In genomic region chr6:33937906-33938305, GRCm38 (mm10) we compare ENCODE assay signal across 24 mouse cellular contexts.
DNase-seq lines count a peak whose midpoint lies in the region; ATAC-seq lines count a peak whose summit lies in the region.
"Had no signal": no experiment of that assay in that cellular context is flagged by ENCODE, and none has a peak within 500 bp of the region (broad histone marks: within the 10 kb centered on the region; RNA-seq: fewer than 3 reads in every experiment).

No protein-coding gene starts in this region.

- H3K27ac ChIP-seq in midbrain, embryonic 11.5 days (ENCODE audit: low read depth, low read length), result no peak overlapping the region
- H3K27ac ChIP-seq in midbrain, embryonic 10.5 days (replicated peaks), result no peak overlapping the region
- H3K27ac ChIP-seq: embryonic facial prominence, embryonic 10.5 days; embryonic facial prominence, embryonic 12.5 days; forebrain, embryonic 13.5 days; forebrain, embryonic 15.5 days had no signal

- no peak overlapping the region for H3K4me3 ChIP-seq in midbrain, embryonic 11.5 days (ENCODE audit: low read depth, low read length)
- H3K4me3 ChIP-seq in midbrain, embryonic 10.5 days, result no peak overlapping the region
- H3K4me3 ChIP-seq: embryonic facial prominence, embryonic 10.5 days; embryonic facial prominence, embryonic 12.5 days; forebrain, embryonic 13.5 days; forebrain, embryonic 15.5 days had no signal

- H3K4me2 ChIP-seq in midbrain, embryonic 11.5 days, result no peak overlapping the region
- H3K4me2 ChIP-seq: embryonic facial prominence, embryonic 12.5 days; forebrain, embryonic 13.5 days; forebrain, embryonic 15.5 days had no signal

- WGBS in midbrain, embryonic 11.5 days, result 90% methylated on average over 4 of the region's 4 CpGs
- WGBS in midbrain, embryonic 10.5 days, result 92% methylated on average over 4 of the region's 4 CpGs

- no peaks in the 10 kb centered on the region for H3K27me3 ChIP-seq in midbrain, embryonic 11.5 days (ENCODE audit: control insufficient read depth, insufficient read depth, low read length)
- H3K27me3 ChIP-seq in midbrain, embryonic 10.5 days (ENCODE audit: low read depth, poor library complexity, severe bottlenecking), result no peaks in the 10 kb centered on the region
- H3K27me3 ChIP-seq: CH12.LX; embryonic facial prominence, embryonic 12.5 days; forebrain, embryonic 13.5 days; forebrain, embryonic 15.5 days; Patski had no signal

- H3K4me1 ChIP-seq in midbrain, embryonic 11.5 days (ENCODE audit: control insufficient read depth, insufficient read depth, low read length), result no peaks in the 10 kb centered on the region
- no peaks in the 10 kb centered on the region; the same call in 1 of the 2 replicates for H3K4me1 ChIP-seq in midbrain, embryonic 10.5 days
- H3K4me1 ChIP-seq: embryonic facial prominence, embryonic 10.5 days; embryonic facial prominence, embryonic 12.5 days had no signal

- no peaks in the 10 kb centered on the region for H3K9me3 ChIP-seq in midbrain, embryonic 11.5 days (ENCODE audit: control insufficient read depth, low read length)
- H3K9me3 ChIP-seq in midbrain, embryonic 10.5 days (replicated peaks), result no peaks in the 10 kb centered on the region
- H3K9me3 ChIP-seq: embryonic facial prominence, embryonic 10.5 days; embryonic facial prominence, embryonic 12.5 days; forebrain, embryonic 13.5 days; forebrain, embryonic 15.5 days; G1E had no signal

- H3K36me3 ChIP-seq in midbrain, embryonic 11.5 days (ENCODE audit: control insufficient read depth, insufficient read depth, low read length), result no peaks in the 10 kb centered on the region
- no peaks in the 10 kb centered on the region for H3K36me3 ChIP-seq in midbrain, embryonic 10.5 days
- H3K36me3 ChIP-seq: embryonic facial prominence, embryonic 10.5 days; embryonic facial prominence, embryonic 12.5 days; forebrain, embryonic 15.5 days had no signal

- DNase-seq in cerebellum, postnatal 10 days, result peak; percentile 43 to 55
- no peak for DNase-seq in frontal cortex, adult 2 months (ENCODE audit: extremely low spot score in 1 of 2, low spot score in 1 of 2)
- DNase-seq in midbrain, embryonic 11.5 days (ENCODE audit: low spot score, missing footprints), result peak; percentile 26
- DNase-seq in midbrain, embryonic 10.5 days (ENCODE audit: low spot score), result no peak
- DNase-seq: adrenal gland, adult 8-10 months; adrenal gland, postnatal 14 days; adrenal gland, postnatal 36 days; B cell, adult 2 months; cerebellum, adult 11 months; cerebellum, adult 18-20 months; cerebellum, adult 8-10 months; cerebellum, adult 9-11 months; forebrain, postnatal 0 days had no signal

- no peak overlapping the region for H3K9ac ChIP-seq in midbrain, embryonic 11.5 days (ENCODE audit: low read length)
- H3K9ac ChIP-seq: embryonic facial prominence, embryonic 12.5 days; forebrain, embryonic 13.5 days; forebrain, embryonic 15.5 days; forebrain, postnatal 0 days had no signal

- ATAC-seq in cerebellum, adult (ENCODE audit: insufficient number of reproducible peaks, low FRiP score, low TSS enrichment), result no peak
- ATAC-seq in frontal cortex, adult (ENCODE audit: low TSS enrichment), result peak; percentile 55; the same call in 1 of the 2 replicates
- ATAC-seq in midbrain, embryonic 11.5 days (ENCODE audit: low FRiP score), result no peak
- ATAC-seq: activated CD4-positive, CD25-positive, alpha-beta regulatory T cell, adult 4 months; CD4-positive, CD25-positive, alpha-beta regulatory T cell, adult 4 months; forebrain, embryonic 13.5 days; forebrain, embryonic 15.5 days; forebrain, postnatal 0 days; Patski had no signal

Comparison
In these comparisons a context has a peak if more than half of its experiments do, and no peak if none do; other contexts are left out.
1. DNase-seq: peak in cerebellum, postnatal 10 days (2 of 2) and midbrain, embryonic 11.5 days (single experiment); none in frontal cortex, adult 2 months (0 of 2) and midbrain, embryonic 10.5 days (single experiment).